Mouse (Mus musculus) E14TG2a.4 (cell line): ENCODE results near the gene Preb.

ENCODE experiments used
- CTCF ChIP-seq: conservative IDR thresholded peaks from 2 replicates; pipeline ENCODE4 v1.5.1; 2014; ENCODE audit warnings: low read length
- POU5F1 ChIP-seq: IDR thresholded peaks from 2 replicates; pipeline ENCODE4 v1.6.1; 2014; ENCODE audit warnings: low read length, borderline replicate concordance

GRCm38 (mm10) chr5:30961545-30962505, 1.7 kb upstream of the Preb start:
- TF ChIP-seq CTCF (no peak), POU5F1 (no peak)
